Mouse (Mus musculus) B cell, adult 2 months (primary cell): Measurements from ENCODE around the gene Eif2ak3.
A peak's percentile ranks its signal among the peaks of the same experiment; 100 is the strongest.

Experiments
- DNase-seq, 2 experiments: peaks; one replicate each; pipeline ENCODE4 v3.0.0; 2022

The Eif2ak3 gene

DNA sequence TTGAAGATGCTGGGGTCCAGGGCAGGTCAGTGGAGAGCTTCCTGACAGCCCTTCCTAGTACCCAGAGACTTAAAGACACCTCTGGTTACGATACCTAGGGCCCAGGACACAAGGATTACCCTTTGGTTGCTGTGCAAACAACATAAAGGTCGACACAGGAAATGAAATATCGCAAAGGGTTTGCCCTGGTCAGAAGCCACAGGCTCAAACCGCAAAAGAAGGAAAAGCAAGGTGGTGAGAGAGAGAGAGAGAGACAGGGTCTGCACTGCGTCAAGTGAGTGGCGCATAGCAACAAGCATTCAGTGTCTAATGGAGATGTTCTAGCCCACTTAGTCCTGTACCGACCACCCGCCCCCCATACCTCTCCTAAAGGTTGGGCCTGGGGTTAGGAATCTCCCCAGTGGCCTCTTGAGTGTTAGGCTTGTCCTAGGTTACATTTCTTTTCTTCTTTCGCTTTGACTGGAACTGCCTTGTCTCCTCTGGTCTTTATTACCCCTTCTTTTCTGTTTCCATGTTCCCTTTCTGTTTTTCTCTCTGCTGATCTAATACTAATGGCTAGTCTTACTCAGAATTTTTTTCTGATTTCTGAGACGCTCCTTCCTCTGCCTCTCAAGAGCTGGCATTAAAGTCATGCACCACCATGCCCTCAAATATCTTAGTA is 13.0 kb upstream of the Eif2ak3 start:
- DNase-seq = no peak

DNA sequence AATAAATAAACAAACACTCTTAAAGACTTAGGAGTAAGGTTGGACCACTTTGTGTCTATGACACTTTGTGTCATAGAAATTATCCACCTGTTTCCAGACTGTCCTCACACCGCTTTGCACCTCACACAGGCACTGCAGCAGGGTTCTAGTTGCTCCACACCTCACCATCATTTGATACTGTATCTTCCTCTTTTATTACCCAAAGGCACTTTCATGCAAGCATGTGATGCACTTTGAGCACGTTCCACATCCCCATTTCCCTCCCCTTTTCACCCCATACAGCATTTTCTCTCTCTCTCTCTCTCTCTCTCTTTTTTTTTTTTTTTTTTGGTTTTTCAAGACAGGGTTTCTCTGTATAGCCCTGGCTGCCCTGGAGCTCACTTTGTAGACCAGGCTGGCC is 7.0 kb upstream of the Eif2ak3 start:
- no peak for DNase-seq

DNA sequence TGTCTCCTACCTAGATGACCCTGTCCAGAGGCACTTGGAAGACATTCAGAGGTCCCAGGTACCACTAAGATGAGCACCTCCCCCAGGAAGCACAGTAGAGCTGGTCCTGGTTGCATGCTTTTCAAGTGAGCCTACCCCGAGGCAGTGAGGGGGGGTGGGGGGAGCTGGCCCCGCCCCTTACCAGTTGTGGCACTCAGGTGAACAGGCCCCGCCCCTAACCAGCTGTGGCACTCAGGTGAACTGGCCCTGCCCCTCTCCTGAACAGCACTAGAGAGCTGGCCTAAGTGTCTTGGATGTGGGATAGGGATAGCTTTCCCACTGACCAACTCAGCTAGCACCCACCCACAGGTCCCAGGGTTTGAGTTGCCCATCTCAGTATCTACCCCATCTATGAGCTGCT is 5.8 kb upstream of the Eif2ak3 start:
- DNase-seq = no peak

DNA sequence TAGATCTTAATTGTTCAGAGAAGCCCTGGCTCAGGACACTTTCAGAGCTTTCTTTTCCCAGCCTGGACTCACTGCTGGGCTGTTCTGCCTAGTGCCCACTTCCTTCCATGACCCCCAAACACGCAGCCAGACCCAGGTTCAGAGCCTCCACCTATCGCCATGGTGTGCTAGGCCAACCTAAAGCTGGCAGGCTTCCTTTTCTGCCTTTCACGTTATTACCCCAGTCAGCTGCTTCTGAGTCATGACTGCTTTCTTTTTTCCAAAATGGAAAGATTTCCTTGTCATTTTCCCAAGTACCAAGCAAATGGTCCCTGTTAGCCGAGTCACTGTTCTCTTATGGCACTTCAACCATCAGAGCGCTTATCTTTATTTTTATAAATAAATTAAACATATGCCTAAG is 4.0 kb upstream of the Eif2ak3 start:
- no peak for DNase-seq

GRCm38 (mm10) chr6:70842991-70843390 is 1.3 kb upstream of the Eif2ak3 start:
- no peak for DNase-seq

DNA sequence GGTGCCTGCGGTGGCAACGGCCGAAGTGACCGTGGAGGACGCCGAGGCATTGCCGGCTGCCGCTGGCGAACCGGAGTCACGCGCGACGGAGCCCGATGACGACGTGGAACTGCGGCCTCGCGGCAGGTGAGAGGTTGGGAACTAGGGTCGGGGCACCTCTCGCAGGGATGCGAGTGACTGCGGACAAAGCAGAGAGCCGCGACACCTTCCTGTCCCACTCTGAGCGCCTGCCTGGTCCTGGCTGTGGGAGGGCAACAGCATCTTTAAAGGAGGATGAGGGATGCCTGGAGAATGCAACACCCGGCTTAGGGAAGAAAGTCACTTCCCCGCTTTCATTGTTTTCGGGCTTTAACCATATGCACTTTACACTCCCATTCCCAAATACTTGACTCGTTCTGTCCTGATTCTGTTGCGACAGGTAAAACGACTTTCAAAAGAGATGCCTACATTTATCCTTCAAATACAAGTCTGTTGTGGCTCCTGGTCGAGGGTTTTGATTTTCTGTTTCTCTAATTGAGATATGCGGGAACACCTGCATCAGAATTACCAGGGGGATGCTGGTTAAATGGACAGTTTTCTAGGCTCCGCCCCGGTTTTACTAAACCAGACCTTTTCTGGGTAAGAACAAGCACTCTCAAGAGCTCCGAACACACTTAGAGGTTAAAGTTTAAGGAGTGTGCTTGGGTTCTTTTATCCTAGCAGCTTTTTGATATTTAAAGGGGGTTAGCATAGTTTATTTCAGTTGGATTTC is 756 bp downstream of the Eif2ak3 start:
- DNase-seq = peak; percentile 76 to 78

DNA sequence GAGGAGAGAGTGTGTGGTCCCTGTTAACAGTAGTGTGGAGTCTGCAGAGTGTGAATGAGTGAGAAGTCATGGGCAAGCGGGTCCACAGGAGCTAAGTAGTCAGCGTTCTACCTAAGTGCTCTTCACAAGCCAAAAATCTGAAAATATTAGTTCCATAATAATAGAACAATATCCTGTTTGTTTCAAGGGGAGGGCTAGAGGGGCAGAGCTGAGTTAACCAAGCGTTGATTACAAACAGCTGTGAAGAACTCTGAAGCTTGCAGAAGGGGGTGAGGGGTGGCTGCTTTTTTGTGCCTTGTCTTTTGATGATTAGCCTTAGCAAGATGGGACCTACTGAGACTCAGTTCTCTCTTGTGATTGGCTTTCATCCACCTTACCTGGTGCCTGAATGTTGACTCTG is 3.1 kb downstream of the Eif2ak3 start:
- peak; percentile 46 to 50 for DNase-seq

- no peak for DNase-seq
Measured at GRCm38 (mm10) chr6:70853371-70853770, 9.1 kb downstream of the Eif2ak3 start.

GRCm38 (mm10) chr6:70855529-70856309 is 11.4 kb downstream of the Eif2ak3 start:
- DNase-seq = no peak

DNA sequence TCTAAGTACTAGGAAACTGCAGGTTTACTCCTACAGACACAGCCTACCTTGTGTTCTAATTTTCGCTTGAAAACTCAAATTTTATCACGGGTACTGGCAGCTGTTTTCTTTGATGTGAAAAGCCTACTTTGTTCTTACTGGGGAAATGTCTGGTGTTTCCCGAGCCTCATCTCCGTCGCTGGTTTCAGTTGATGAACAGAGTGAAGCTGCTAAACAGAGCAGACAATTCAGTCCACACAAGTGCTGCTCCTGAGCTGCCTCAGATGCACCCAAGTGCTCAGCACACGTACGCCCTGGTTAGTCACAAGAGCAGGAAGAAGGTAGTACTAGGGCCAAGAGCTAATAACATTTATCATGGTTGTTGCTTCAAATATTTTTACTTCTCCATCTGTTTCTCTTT is 18.4 kb downstream of the Eif2ak3 start:
- no peak for DNase-seq

DNA sequence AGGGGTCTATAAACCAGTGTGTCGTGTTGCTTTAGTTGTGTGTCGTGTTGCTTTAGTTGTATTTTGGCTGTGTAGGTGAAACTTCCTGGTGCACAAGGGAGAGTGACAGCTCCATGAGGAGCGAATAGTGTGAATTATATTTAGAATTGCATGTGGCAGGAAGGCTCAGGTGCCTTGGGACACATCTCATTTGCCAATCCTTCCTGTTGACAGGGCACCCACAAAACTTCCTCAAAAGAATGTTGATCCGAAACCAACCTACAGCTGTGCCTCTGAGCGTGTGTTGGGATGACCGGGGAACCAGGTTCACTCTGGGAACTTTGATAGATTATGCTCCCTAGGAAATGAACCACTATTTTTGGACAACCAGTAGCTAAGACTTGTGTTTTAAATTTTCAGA is 20.0 kb downstream of the Eif2ak3 start:
- peak in 1 of 2 experiments; percentile 48 for DNase-seq

- no peak for DNase-seq
Measured at GRCm38 (mm10) chr6:70866761-70867160, 22.4 kb downstream of the Eif2ak3 start.

GRCm38 (mm10) chr6:70867297-70867696 is 23.0 kb downstream of the Eif2ak3 start:
- DNase-seq = no peak

DNA sequence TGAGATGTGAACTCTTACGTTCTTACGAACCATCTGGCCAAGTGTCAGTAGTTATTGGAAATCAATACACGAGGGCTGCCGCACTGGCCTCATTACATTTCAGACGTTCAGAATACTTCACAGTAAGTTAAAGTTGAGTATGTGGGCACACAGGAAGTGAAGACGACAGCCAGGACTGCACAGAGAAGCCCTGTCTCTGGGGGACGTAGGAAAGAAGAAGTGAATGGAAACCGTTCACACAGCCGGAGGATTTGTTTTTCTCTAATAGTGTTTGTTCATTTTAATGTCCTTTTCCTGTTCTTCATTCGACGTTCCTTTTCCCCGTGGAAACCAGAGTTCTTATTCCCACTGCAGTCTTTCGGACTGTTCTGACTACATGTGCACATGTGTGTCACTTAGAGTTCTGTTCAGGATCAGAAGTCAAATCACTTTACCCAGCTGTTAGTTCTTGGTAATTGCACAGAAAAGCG is 27.2 kb downstream of the Eif2ak3 start:
- DNase-seq = peak; percentile 65 to 71

- DNase-seq = peak; percentile 67 to 72
Measured at GRCm38 (mm10) chr6:70872128-70872527, 27.8 kb downstream of the Eif2ak3 start.

GRCm38 (mm10) chr6:70872570-70872969 is 28.3 kb downstream of the Eif2ak3 start:
- no peak for DNase-seq

GRCm38 (mm10) chr6:70874035-70874775 is 29.9 kb downstream of the Eif2ak3 start:
- DNase-seq = peak; percentile 59 to 64

GRCm38 (mm10) chr6:70875017-70875416 is 30.7 kb downstream of the Eif2ak3 start:
- no peak for DNase-seq

DNA sequence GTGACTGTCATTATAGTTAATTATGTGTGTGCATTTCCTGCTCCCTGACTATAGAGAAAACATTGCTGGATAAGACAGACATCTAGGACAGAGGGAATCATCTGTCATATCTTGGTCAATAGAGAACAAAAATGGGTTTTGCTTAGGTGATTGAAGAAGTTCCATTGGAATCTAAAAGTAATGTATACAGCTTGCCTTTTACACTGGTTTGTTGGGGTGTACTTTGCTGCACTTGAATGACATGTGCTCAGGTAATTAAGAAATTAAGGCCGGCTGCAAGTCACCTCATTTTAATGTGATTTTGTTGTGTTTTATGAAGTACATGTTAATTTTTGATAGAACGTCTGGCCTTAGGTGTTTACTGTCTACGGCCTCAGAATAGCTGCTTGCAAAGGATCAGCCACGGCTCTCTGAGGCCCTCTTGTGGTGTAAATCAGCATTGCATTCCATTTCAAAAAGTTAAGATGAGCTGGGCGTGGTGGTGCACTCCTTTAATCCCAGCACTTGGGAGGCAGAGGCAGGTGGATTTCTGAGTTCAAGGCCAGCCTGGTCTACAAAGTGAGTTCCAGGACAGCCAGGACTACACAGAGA is 36.5 kb downstream of the Eif2ak3 start:
- peak; percentile 88 to 90 for DNase-seq

GRCm38 (mm10) chr6:70887993-70888392 is 43.7 kb downstream of the Eif2ak3 start:
- no peak for DNase-seq

GRCm38 (mm10) chr6:70898166-70898565 is 53.9 kb downstream of the Eif2ak3 start:
- DNase-seq = no peak

DNA sequence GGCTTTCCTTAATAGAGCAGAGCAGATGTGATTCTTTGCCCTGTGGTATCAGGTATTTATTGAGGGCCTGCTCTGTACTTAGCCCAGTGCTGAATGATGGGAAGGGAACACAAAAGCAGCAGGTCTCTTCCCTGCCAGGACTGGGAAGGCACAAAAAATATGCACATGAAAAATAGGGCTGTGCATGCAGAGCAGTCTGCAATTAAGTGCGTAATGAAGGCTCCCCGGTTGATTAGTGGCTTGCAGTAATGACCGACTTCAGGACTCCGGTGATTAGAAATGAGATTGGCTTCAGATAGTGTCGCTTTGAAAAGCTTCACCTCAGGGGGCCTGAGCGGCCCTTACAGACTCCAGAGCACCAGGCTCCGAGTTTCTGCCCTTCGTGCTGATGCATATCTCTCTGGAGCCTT is 55.3 kb downstream of the Eif2ak3 start:
- DNase-seq = no peak
